Mouse (Mus musculus) frontal cortex, postnatal 10 days (tissue): ENCODE data around the gene Dnah14.

ENCODE experiments used
- DNase-seq, 2 experiments: peaks; one replicate each; pipeline ENCODE4 v3.0.0; 2022; ENCODE audit warnings: low spot score in 2 of 2, mixed read lengths in 1 of 2

The Dnah14 gene

GRCm38 (mm10) chr1:181599376-181599775 lies 23.0 kb downstream of the Dnah14 start:
- no peak for DNase-seq

GRCm38 (mm10) chr1:181611118-181611517 lies 34.8 kb downstream of the Dnah14 start:
- DNase-seq, result no peak

- peak in 1 of 2 experiments; percentile 66 for DNase-seq
These were observed 39.6 kb downstream of the Dnah14 start for GRCm38 (mm10) chr1:181615866-181616491.

GRCm38 (mm10) chr1:181617332-181617731 lies 41.0 kb downstream of the Dnah14 start:
- DNase-seq, result no peak

- DNase-seq, result no peak
These were observed 46.9 kb downstream of the Dnah14 start for GRCm38 (mm10) chr1:181623149-181623680.

- peak in 1 of 2 experiments; percentile 19 for DNase-seq
These were observed 48.5 kb downstream of the Dnah14 start for GRCm38 (mm10) chr1:181624876-181625275.

GRCm38 (mm10) chr1:181628276-181628675 lies 51.9 kb downstream of the Dnah14 start:
- DNase-seq, result no peak

GRCm38 (mm10) chr1:181631371-181631770 lies 55.0 kb downstream of the Dnah14 start:
- DNase-seq, result no peak

- no peak for DNase-seq
These were observed 61.8 kb downstream of the Dnah14 start for GRCm38 (mm10) chr1:181637997-181638713.

- DNase-seq, result no peak
These were observed 64.0 kb downstream of the Dnah14 start for GRCm38 (mm10) chr1:181640383-181640782.

- DNase-seq, result no peak
These were observed 71.1 kb downstream of the Dnah14 start for GRCm38 (mm10) chr1:181647467-181647866.

GRCm38 (mm10) chr1:181653481-181653880 lies 77.1 kb downstream of the Dnah14 start:
- no peak for DNase-seq

GRCm38 (mm10) chr1:181656421-181656820 lies 80.1 kb downstream of the Dnah14 start:
- DNase-seq, result no peak

GRCm38 (mm10) chr1:181666801-181667200 lies 90.4 kb downstream of the Dnah14 start:
- no peak for DNase-seq

- no peak for DNase-seq
These were observed 118.6 kb downstream of the Dnah14 start for GRCm38 (mm10) chr1:181694729-181695498.

- no peak for DNase-seq
These were observed 152.3 kb downstream of the Dnah14 start for GRCm38 (mm10) chr1:181728707-181729106.

GRCm38 (mm10) chr1:181733517-181733916 lies 157.2 kb downstream of the Dnah14 start:
- DNase-seq, result no peak

- DNase-seq, result no peak
These were observed 163.9 kb downstream of the Dnah14 start for GRCm38 (mm10) chr1:181740259-181740658.

GRCm38 (mm10) chr1:181742251-181742885 lies 166.0 kb downstream of the Dnah14 start:
- DNase-seq, result no peak

GRCm38 (mm10) chr1:181769392-181769791 lies 193.0 kb downstream of the Dnah14 start:
- no peak for DNase-seq

GRCm38 (mm10) chr1:181771871-181772270 lies 195.5 kb downstream of the Dnah14 start:
- DNase-seq, result no peak

GRCm38 (mm10) chr1:181776541-181776940 lies 200.2 kb downstream of the Dnah14 start:
- DNase-seq, result no peak
